Mouse (Mus musculus): Measurements from ENCODE around the gene Rtkn.

Gene Rtkn

DNA sequence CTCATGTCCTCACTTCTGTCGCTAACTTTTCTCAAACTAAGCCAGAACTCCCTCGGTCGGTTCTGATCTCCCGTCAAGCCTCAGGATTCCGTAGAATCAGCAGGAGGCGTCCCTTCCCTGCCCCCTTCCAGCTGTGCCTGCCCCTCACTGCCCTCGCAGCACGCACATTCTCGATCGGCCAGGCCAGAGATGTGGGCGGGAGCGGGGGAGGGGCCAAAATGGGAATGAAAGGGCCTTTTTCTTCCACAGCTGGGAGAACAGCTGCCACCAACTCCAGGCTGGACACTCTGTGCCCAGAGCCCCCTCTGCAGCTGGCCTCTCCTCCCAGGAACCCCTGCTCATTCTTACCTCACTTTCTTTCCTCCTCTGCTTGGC, 2.3 kb downstream of the Rtkn start:
- DNase-seq (ENCODE audit: low read depth, low spot score) = no peak

DNA sequence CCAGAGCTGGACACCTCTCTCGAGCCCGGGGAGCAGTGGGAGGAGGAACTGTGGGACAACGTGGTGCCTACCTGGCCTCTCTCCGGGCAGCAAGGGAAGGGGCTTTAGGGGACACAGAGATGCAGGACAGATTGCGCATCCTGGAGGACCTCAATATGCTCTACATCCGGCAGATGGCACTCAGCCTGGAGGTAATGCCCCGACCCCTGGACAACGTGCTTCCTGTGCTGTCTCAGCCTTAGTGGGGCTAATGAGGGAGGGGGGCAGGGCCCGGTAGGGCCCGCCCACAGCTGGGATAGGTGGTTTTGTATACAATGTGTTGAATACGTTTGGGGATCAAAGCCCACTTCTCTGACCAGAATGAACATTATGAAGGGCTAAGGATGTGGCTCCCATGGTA, 2.8 kb downstream of the Rtkn start:
- no peak for DNase-seq (ENCODE audit: low read depth, low spot score)

GRCm38 (mm10) chr6:83140044-83140443, 4.8 kb downstream of the Rtkn start:
- no peak for DNase-seq (ENCODE audit: low read depth, low spot score)

DNA sequence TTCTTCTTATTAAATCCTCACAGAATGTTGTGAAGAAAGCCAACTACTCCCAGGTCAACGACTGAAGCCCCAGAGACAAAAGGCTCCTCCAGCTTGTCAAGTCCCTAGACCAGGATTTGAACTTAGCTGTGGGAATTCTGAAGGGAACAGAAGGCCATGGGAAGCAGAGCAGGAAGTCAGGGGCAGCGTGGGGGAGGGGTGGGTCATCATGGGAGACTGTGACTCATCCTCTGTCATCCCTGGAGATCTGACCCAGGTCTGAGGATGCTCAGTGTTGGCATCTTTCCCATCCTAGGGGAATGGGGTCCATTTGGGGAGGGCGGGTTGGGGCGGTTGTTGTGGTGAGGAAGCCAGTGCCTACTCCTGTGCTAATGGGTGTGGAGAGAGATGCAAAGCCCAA, 6.4 kb downstream of the Rtkn start:
- no peak for DNase-seq (ENCODE audit: low read depth, low spot score)

GRCm38 (mm10) chr6:83142211-83142731, 7.0 kb downstream of the Rtkn start:
- DNase-seq (ENCODE audit: low read depth, low spot score) = no peak

- DNase-seq (ENCODE audit: low read depth, low spot score) = no peak
Measured at GRCm38 (mm10) chr6:83142886-83143285, 7.6 kb downstream of the Rtkn start.

GRCm38 (mm10) chr6:83145209-83145608, 9.9 kb downstream of the Rtkn start:
- DNase-seq (ENCODE audit: low read depth, low spot score) = no peak

DNA sequence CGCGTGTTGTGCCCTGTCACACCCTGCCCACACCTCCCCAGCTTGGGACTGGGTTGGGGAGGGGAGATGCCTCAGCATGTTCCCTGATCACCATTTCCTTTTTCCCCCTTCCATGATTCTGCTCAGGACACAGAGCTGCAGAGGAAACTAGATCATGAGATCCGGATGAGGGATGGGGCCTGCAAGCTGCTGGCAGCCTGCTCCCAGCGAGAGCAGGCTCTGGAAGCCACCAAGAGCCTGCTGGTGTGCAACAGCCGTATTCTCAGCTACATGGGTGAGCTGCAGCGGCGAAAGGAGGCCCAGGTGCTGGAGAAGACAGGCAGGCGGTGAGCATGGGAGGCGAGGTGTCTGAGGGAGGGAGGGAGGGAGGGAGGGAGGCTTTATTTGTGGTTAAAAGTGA, 10.5 kb downstream of the Rtkn start:
- no peak for DNase-seq (ENCODE audit: low read depth, low spot score)

DNA sequence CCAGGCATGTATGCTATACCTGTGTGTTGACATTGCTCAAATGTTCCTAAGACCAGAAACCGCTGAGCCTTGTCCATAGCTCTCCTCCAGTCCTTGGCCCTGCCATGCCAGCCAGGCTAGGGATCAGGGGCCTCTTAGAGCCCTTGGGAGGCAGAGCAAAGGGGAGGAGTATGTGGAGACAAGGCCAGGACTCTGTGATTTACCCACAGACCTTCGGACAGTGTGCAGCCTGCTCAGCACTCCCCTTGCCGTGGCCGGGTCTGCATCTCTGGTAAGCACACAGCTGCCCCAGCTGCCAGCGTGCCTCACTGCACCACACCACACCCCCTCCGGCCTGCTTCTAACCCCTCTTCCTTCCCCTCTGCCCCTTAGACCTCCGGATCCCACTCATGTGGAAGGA, 12.0 kb downstream of the Rtkn start:
- DNase-seq (ENCODE audit: low read depth, low spot score) = no peak

DNA sequence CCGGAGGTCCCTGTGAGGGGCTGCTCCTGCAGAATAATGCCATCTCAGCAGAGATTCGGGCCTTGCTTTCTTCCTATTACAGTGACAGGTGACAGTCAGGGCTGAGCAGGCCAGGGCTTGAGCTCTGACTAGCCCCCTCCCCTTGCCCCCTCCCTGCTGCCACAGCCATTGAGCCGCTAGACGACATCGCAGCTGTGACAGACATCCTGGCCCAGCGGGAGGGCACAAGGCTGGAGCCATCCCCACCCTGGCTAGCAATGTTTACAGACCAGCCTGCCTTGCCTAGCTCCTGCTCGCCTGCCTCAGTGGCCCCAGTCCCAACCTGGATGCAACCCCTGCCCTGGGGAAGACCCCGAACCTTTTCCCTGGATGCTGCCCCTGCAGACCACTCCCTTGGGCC, 16.5 kb downstream of the Rtkn start:
- no peak for DNase-seq (ENCODE audit: low read depth, low spot score)

DNA sequence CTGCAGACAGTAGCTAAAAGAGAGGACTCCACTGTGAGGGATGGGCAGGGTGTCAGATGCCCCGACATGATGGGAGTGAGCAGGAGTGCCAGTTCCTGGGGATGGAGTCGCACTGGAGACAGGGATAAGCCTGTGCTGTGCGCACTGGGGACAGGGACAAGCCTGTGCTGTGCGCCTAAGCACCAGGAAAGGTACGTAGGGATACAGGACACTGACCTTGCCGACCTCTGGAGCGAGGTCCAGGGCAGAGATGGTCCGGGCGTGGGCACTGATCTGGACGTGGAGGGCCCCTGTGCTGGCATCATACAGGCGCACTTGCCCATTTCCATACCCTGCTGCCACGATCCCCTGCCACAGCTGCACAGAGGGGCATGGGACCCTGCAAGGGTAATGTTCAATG, 17.8 kb downstream of the Rtkn start:
- no peak for DNase-seq (ENCODE audit: low read depth, low spot score)

GRCm38 (mm10) chr6:83153485-83153884, 18.2 kb downstream of the Rtkn start:
- DNase-seq (ENCODE audit: low read depth, low spot score) = no peak

DNA sequence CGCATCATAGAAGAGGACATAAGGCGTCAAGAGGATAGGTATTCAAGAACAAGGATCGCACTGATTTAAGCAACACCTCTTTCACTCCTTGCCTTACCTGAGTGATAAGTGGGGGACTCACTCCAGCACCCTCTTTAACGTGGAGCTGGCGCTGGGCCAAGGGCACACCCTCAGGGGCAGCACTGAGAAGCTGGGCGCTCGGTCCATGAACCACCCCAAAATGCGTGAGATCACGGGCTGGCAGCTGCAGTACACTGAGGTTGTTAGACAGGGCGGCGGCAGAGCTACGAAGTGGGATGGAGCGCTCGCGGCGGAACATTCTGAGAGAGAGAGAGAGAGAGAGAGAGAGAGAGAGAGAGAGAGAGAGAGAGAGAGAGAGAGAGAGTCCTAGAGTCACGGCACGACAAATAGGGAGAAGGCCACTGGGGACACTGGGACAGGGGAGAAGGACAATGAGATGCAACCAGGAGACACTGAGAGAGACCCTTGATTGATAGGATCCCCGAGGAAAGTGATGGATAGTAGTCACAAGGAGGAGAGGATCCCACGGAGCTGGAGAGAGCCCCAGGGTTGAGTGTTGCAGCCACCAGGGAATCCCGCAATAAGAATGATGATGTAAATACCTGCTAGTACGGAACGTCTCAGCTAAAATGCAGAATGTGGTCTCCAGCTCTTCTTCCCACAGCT, 20.4 kb downstream of the Rtkn start:
- DNase-seq (ENCODE audit: low read depth, low spot score) = peak; percentile 3

DNA sequence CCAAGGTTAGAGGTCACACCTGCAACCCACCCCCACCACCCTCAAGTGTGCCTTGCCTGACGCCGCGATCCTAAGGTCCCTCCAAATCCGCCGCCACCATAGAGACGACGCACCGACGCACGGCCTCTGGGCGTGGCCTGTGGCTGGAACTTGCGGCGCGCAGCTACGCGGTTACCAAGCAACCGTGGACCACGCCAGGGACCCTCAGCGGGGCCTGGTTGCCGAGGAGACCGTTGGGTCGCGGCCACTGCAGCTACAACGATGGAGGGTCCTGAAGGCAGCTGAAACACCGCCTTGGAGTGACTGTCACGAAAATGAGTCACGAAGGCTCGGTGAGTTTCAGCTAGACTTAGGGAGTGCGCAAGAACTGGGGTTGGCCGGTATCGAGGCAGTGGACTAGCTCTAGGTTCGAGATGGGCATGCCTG, 21.0 kb downstream of the Rtkn start, which contains the start of the genes Wdr54 and 1700003E16Rik:
TSS of gene Wdr54 (minus strand) at position 139 of the 426 bp plus-strand sequence.
TSS of gene 1700003E16Rik (plus strand) at position 146 of the 426 bp plus-strand sequence.
- DNase-seq (ENCODE audit: low read depth, low spot score) = peak; percentile 73

DNA sequence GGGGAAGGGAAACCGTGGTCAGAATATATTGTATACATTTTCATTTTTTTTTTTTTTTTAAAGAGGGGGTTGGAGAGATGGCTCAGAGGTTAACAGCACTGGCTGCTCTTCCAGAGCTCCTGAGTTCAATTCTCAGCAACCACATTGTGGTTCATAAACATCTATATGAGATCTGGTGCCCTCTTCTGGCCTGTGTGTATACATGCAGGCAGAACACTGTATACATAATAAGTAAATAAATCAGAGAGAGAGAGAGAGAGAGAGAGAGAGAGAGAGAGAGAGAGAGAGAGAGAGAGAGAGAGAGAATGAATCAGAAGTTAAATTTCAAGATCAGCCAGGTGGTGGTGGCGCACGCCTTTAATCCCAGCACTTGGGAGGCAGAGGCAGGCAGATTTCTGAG, 24.2 kb downstream of the Rtkn start:
- peak; percentile 48 for DNase-seq (ENCODE audit: low read depth, low spot score)

DNA sequence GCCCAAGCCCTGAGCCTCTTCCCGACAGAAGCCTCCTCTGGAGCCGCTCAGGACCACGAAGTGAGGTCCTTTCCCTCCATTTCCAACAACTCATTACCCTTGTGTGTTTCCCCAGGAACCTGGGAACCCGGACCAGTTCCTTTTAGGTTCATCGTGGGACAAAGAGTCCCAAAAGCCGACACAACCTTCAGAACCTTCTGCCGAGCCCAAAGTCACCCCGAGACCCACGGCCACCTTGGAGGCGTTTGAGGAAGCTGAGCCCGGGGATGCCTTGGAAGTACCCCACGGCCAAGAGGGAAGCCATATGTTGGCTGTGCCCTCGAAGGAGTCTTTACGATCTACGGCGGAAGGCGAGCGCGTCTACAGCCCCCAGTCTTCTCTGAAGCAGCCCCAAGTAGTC, 26.2 kb downstream of the Rtkn start:
- DNase-seq (ENCODE audit: low read depth, low spot score) = no peak

DNA sequence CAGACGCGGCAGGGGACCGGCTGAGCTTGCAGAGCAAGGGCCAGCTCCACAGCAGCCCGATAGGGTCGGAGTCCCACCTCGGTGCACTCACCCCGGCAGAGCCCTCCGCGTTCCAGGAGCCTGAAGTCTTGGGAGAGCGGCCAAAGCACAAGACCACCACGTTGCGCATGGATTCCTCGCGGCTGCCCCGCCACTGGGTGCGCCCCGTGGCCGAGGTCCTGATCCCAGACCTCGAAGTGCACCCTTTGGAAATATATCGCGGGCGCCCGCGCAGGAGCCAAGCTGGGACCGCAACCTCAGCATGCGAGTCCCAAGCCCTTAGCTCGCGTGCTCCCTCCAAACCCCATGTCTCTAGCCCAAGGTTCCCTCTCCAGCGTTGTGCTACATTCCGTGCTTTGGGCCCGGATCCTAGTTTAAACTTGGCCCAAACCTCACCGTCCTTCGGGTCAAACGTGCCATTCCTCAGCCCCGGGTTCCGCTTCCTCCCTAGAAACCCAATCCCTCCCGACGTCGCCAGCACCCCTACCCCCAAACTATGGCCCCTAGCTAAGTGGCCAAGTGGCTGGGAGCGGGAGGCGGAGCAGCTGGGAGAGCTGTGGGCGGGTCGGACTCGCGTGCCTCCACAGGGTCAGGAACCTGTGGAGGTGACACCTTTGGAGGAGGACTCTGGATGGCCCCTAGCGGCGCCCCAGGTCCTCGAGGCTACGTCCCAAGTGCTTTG, 26.8 kb downstream of the Rtkn start:
- DNase-seq (ENCODE audit: low read depth, low spot score) = no peak

DNA sequence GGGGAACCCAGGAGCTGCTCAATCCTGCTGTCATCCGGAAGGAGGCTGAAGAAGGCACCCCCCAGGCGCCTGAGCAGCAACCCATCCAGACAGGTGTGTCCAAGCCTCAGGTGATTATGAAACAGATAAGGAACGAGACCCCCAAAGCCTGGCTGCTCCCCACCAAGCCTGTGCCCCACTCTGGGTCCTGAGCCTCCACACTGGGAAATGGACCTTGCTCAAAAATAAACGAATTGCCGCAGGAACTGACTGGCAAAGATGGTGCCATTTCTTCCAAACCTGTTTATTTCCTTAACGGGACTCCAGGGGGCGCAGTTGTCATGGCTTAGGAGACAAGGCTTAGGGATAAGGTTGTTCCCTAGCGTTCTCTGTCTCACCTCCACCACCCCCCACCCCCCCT, 27.4 kb downstream of the Rtkn start:
- DNase-seq (ENCODE audit: low read depth, low spot score) = peak; percentile 46

- no peak for DNase-seq (ENCODE audit: low read depth, low spot score)
Measured at GRCm38 (mm10) chr6:83165026-83165606, 29.9 kb downstream of the Rtkn start.

GRCm38 (mm10) chr6:83165607-83166242, 30.5 kb downstream of the Rtkn start, which contains the start of gene Dctn1:
TSS of gene Dctn1 (plus strand) at chr6:83165920.
- DNase-seq (ENCODE audit: low read depth, low spot score) = peak; percentile 92

GRCm38 (mm10) chr6:83166243-83166630, 31.0 kb downstream of the Rtkn start:
- DNase-seq (ENCODE audit: low read depth, low spot score) = peak; percentile 46

GRCm38 (mm10) chr6:83169872-83170271, 34.6 kb downstream of the Rtkn start:
- no peak for DNase-seq (ENCODE audit: low read depth, low spot score)
